Mouse (Mus musculus) thymus, adult 2 months (tissue): ENCODE measurements around the gene Dclk2.

Source experiments
- CTCF ChIP-seq: fragments of 200-500 bp; IDR thresholded peaks from 2 replicates; pipeline ENCODE4 v1.5.1; 2012; ENCODE audit warnings: mild to moderate bottlenecking, control low read depth, low read length, moderate library complexity, borderline replicate concordance; ENCODE audit not compliant: control insufficient read depth, poor library complexity, insufficient read depth; ENCODE audit errors: extremely low read depth
- POLR2A ChIP-seq: fragments of 200-500 bp; IDR thresholded peaks from 2 replicates; pipeline ENCODE4 v1.6.1; 2012; ENCODE audit warnings: mild to moderate bottlenecking, low read length, control low read depth, moderate library complexity; ENCODE audit not compliant: control insufficient read depth, poor library complexity, insufficient read depth; ENCODE audit errors: extremely low read depth

DNA sequence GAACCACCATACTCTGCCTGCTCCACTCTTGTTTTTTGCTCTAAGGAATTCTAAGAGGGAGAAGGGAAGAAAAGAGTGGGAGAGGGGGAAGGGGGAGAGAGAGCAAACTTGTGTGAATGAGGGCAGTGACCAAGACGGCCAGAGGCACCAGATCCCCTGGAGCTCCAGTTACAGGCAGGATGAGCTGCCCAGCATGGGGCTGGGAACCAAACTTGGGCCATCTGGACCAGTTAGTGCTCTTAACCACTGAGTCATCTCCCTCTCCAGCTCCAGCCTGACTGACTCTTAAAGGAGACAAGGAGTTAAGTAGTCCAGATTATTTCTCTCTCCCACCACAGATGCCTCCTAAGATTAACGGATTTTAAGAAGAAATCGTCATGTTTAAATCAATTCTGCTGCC lies 6.3 kb downstream of the Dclk2 start:
- TF ChIP-seq POLR2A (no peak), CTCF (no peak)
